Mouse (Mus musculus): Measurements from ENCODE around the gene Gm44790. TPM values are rescaled to one million over a fixed set of nuclear protein-coding genes. Genes with fewer than 3 reads are reported as not detected.

Gm44790 gene
- polyA plus RNA-seq, 1 experiment from 2014 or later: not detected

- peaks cover 24% of the 10 kb centered on the region for H3K36me3 ChIP-seq (ENCODE audit: control insufficient read depth, insufficient read depth)
- ATAC-seq (ENCODE audit: low read depth): no peak
- no peaks in the 10 kb centered on the region for H3K4me1 ChIP-seq (ENCODE audit: control insufficient read depth, low read depth, low read length)
- H3K27me3 ChIP-seq (ENCODE audit: control insufficient read depth, insufficient read depth, low read depth, low read length): no peaks in the 10 kb centered on the region
- no peak overlapping the region for H3K27ac ChIP-seq (ENCODE audit: low read length)
- H3K9ac ChIP-seq (ENCODE audit: low read depth, low read length): no peak overlapping the region
- H3K9me3 ChIP-seq (replicated peaks; ENCODE audit: control insufficient read depth, low read length): no peaks in the 10 kb centered on the region
- no peak overlapping the region for H3K4me3 ChIP-seq (ENCODE audit: low read depth, low read length)
- H3K4me2 ChIP-seq (ENCODE audit: low read depth, low read length): no peak overlapping the region
- WGBS (ENCODE audit: insufficient replicate concordance): 84% methylated on average over 18 of the region's 18 CpGs
These were observed 19.1 kb downstream of the Gm44790 start for GRCm38 (mm10) chr6:86445551-86445950.

- Histone ChIP-seq H3K36me3 (ENCODE audit: control insufficient read depth, insufficient read depth) (peaks cover 27% of the 10 kb centered on the region), H3K27ac (ENCODE audit: low read length) (no peak overlapping the region), H3K9ac (ENCODE audit: low read depth, low read length) (no peak overlapping the region), H3K4me1 (ENCODE audit: control insufficient read depth, low read depth, low read length) (no peaks in the 10 kb centered on the region), H3K27me3 (ENCODE audit: control insufficient read depth, insufficient read depth, low read depth, low read length) (no peaks in the 10 kb centered on the region), H3K4me2 (ENCODE audit: low read depth, low read length) (no peak overlapping the region), H3K9me3 (replicated peaks; ENCODE audit: control insufficient read depth, low read length) (no peaks in the 10 kb centered on the region), H3K4me3 (ENCODE audit: low read depth, low read length) (no peak overlapping the region)
- no peak for ATAC-seq (ENCODE audit: low read depth)
- WGBS (ENCODE audit: insufficient replicate concordance): 38% methylated on average over 1 of the region's 1 CpGs
These were observed 20.6 kb downstream of the Gm44790 start for GRCm38 (mm10) chr6:86446927-86447568.

GRCm38 (mm10) chr6:86456727-86457126 lies 30.3 kb downstream of the Gm44790 start:
- no peak overlapping the region for H3K4me2 ChIP-seq (ENCODE audit: low read depth, low read length)
- H3K4me1 ChIP-seq (ENCODE audit: control insufficient read depth, low read depth, low read length): no peaks in the 10 kb centered on the region
- no peak overlapping the region for H3K4me3 ChIP-seq (ENCODE audit: low read depth, low read length)
- 75% methylated on average over 3 of the region's 3 CpGs for WGBS (ENCODE audit: insufficient replicate concordance)
- H3K9ac ChIP-seq (ENCODE audit: low read depth, low read length): no peak overlapping the region
- H3K9me3 ChIP-seq (replicated peaks; ENCODE audit: control insufficient read depth, low read length): no peaks in the 10 kb centered on the region
- H3K36me3 ChIP-seq (ENCODE audit: control insufficient read depth, insufficient read depth): peaks cover 8% of the 10 kb centered on the region; the same call in 1 of the 2 replicates
- no peak for ATAC-seq (ENCODE audit: low read depth)
- H3K27ac ChIP-seq (ENCODE audit: low read length): no peak overlapping the region
- no peaks in the 10 kb centered on the region for H3K27me3 ChIP-seq (ENCODE audit: control insufficient read depth, insufficient read depth, low read depth, low read length)

- no peaks in the 10 kb centered on the region for H3K27me3 ChIP-seq (ENCODE audit: control insufficient read depth, insufficient read depth, low read depth, low read length)
- no peaks in the 10 kb centered on the region for H3K9me3 ChIP-seq (replicated peaks; ENCODE audit: control insufficient read depth, low read length)
- H3K36me3 ChIP-seq (ENCODE audit: control insufficient read depth, insufficient read depth): peaks cover 7% of the 10 kb centered on the region
- no peak for ATAC-seq (ENCODE audit: low read depth)
- no peak overlapping the region for H3K9ac ChIP-seq (ENCODE audit: low read depth, low read length)
- no peaks in the 10 kb centered on the region for H3K4me1 ChIP-seq (ENCODE audit: control insufficient read depth, low read depth, low read length)
- H3K4me3 ChIP-seq (ENCODE audit: low read depth, low read length): no peak overlapping the region
- WGBS (ENCODE audit: insufficient replicate concordance): 81% methylated on average over 3 of the region's 3 CpGs
- H3K4me2 ChIP-seq (ENCODE audit: low read depth, low read length): no peak overlapping the region
- no peak overlapping the region for H3K27ac ChIP-seq (ENCODE audit: low read length)
These were observed 36.6 kb downstream of the Gm44790 start for GRCm38 (mm10) chr6:86463079-86463478.

- WGBS (ENCODE audit: insufficient replicate concordance): 53% methylated on average over 3 of the region's 3 CpGs
- no peaks in the 10 kb centered on the region for H3K9me3 ChIP-seq (replicated peaks; ENCODE audit: control insufficient read depth, low read length)
- no peak for ATAC-seq (ENCODE audit: low read depth)
- H3K4me1 ChIP-seq (ENCODE audit: control insufficient read depth, low read depth, low read length): peaks cover 18% of the 10 kb centered on the region
- peaks cover 4% of the 10 kb centered on the region for H3K36me3 ChIP-seq (ENCODE audit: control insufficient read depth, insufficient read depth)
- peak overlapping the region; percentile 83 for H3K27ac ChIP-seq (ENCODE audit: low read length)
- H3K4me2 ChIP-seq (ENCODE audit: low read depth, low read length): peak overlapping the region; percentile 98
- peak overlapping the region; percentile 68 for H3K4me3 ChIP-seq (ENCODE audit: low read depth, low read length)
- no peaks in the 10 kb centered on the region for H3K27me3 ChIP-seq (ENCODE audit: control insufficient read depth, insufficient read depth, low read depth, low read length)
- peak overlapping the region; percentile 79 for H3K9ac ChIP-seq (ENCODE audit: low read depth, low read length)
These were observed 44.9 kb downstream of the Gm44790 start for GRCm38 (mm10) chr6:86471317-86471716.

GRCm38 (mm10) chr6:86471760-86472099 lies 45.3 kb downstream of the Gm44790 start:
- WGBS (ENCODE audit: insufficient replicate concordance): 10% methylated on average over 9 of the region's 9 CpGs
- H3K27me3 ChIP-seq (ENCODE audit: control insufficient read depth, insufficient read depth, low read depth, low read length): no peaks in the 10 kb centered on the region

GRCm38 (mm10) chr6:86472100-86472955 lies 45.9 kb downstream of the Gm44790 start:
- Histone ChIP-seq H3K27ac (ENCODE audit: low read length) (peak overlapping the region; percentile 83), H3K36me3 (ENCODE audit: control insufficient read depth, insufficient read depth) (no peaks in the 10 kb centered on the region; the same call in 1 of the 2 replicates), H3K4me3 (ENCODE audit: low read depth, low read length) (peak overlapping the region; percentile 68), H3K27me3 (ENCODE audit: control insufficient read depth, insufficient read depth, low read depth, low read length) (no peaks in the 10 kb centered on the region), H3K9me3 (replicated peaks; ENCODE audit: control insufficient read depth, low read length) (no peaks in the 10 kb centered on the region), H3K9ac (ENCODE audit: low read depth, low read length) (peak overlapping the region; percentile 79), H3K4me2 (ENCODE audit: low read depth, low read length) (peak overlapping the region; percentile 98), H3K4me1 (ENCODE audit: control insufficient read depth, low read depth, low read length) (peaks cover 18% of the 10 kb centered on the region)
- ATAC-seq (ENCODE audit: low read depth): peak; percentile 95
- WGBS (ENCODE audit: insufficient replicate concordance): under 1% methylated on average over 56 of the region's 56 CpGs

More at GRCm38 (mm10) chr6:86471760-86472099, 45.3 kb downstream of the Gm44790 start:
- Histone ChIP-seq H3K36me3 (ENCODE audit: control insufficient read depth, insufficient read depth) (peaks cover 2% of the 10 kb centered on the region), H3K9ac (ENCODE audit: low read depth, low read length) (peak overlapping the region; percentile 79), H3K4me2 (ENCODE audit: low read depth, low read length) (peak overlapping the region; percentile 98), H3K4me3 (ENCODE audit: low read depth, low read length) (peak overlapping the region; percentile 68), H3K9me3 (replicated peaks; ENCODE audit: control insufficient read depth, low read length) (no peaks in the 10 kb centered on the region), H3K4me1 (ENCODE audit: control insufficient read depth, low read depth, low read length) (peaks cover 18% of the 10 kb centered on the region), H3K27ac (ENCODE audit: low read length) (peak overlapping the region; percentile 83)
- peak; percentile 17; the same call in 1 of the 2 replicates for ATAC-seq (ENCODE audit: low read depth)

GRCm38 (mm10) chr6:86473077-86473476 lies 46.6 kb downstream of the Gm44790 start:
- WGBS (ENCODE audit: insufficient replicate concordance): 66% methylated on average over 7 of the region's 7 CpGs
- H3K9ac ChIP-seq (ENCODE audit: low read depth, low read length): peak overlapping the region; percentile 72
- H3K36me3 ChIP-seq (ENCODE audit: control insufficient read depth, insufficient read depth): no peaks in the 10 kb centered on the region; the same call in 1 of the 2 replicates
- no peaks in the 10 kb centered on the region for H3K9me3 ChIP-seq (replicated peaks; ENCODE audit: control insufficient read depth, low read length)
- ATAC-seq (ENCODE audit: low read depth): no peak
- peak overlapping the region; percentile 68 for H3K4me3 ChIP-seq (ENCODE audit: low read depth, low read length)
- H3K27me3 ChIP-seq (ENCODE audit: control insufficient read depth, insufficient read depth, low read depth, low read length): no peaks in the 10 kb centered on the region
- peaks cover 18% of the 10 kb centered on the region for H3K4me1 ChIP-seq (ENCODE audit: control insufficient read depth, low read depth, low read length)
- H3K27ac ChIP-seq (ENCODE audit: low read length): peak overlapping the region; percentile 80
- peak overlapping the region; percentile 82 for H3K4me2 ChIP-seq (ENCODE audit: low read depth, low read length)

- WGBS (ENCODE audit: insufficient replicate concordance): 91% methylated on average over 5 of the region's 5 CpGs
- no peak overlapping the region for H3K4me2 ChIP-seq (ENCODE audit: low read depth, low read length)
- ATAC-seq (ENCODE audit: low read depth): no peak
- no peaks in the 10 kb centered on the region for H3K9me3 ChIP-seq (replicated peaks; ENCODE audit: control insufficient read depth, low read length)
- H3K27ac ChIP-seq (ENCODE audit: low read length): no peak overlapping the region
- no peaks in the 10 kb centered on the region; the same call in 1 of the 2 replicates for H3K36me3 ChIP-seq (ENCODE audit: control insufficient read depth, insufficient read depth)
- no peak overlapping the region for H3K9ac ChIP-seq (ENCODE audit: low read depth, low read length)
- no peaks in the 10 kb centered on the region for H3K27me3 ChIP-seq (ENCODE audit: control insufficient read depth, insufficient read depth, low read depth, low read length)
- H3K4me1 ChIP-seq (ENCODE audit: control insufficient read depth, low read depth, low read length): peaks cover 25% of the 10 kb centered on the region
- H3K4me3 ChIP-seq (ENCODE audit: low read depth, low read length): no peak overlapping the region
These were observed 47.6 kb downstream of the Gm44790 start for GRCm38 (mm10) chr6:86474072-86474471.
